Mouse (Mus musculus): ENCODE data around the gene Ak2. TPM values are rescaled to one million over a fixed set of nuclear protein-coding genes. Genes with fewer than 3 reads are reported as not detected.

Ak2 gene
- polyA plus RNA-seq, 1 experiment from 2014 or later = 86.5 TPM

DNA sequence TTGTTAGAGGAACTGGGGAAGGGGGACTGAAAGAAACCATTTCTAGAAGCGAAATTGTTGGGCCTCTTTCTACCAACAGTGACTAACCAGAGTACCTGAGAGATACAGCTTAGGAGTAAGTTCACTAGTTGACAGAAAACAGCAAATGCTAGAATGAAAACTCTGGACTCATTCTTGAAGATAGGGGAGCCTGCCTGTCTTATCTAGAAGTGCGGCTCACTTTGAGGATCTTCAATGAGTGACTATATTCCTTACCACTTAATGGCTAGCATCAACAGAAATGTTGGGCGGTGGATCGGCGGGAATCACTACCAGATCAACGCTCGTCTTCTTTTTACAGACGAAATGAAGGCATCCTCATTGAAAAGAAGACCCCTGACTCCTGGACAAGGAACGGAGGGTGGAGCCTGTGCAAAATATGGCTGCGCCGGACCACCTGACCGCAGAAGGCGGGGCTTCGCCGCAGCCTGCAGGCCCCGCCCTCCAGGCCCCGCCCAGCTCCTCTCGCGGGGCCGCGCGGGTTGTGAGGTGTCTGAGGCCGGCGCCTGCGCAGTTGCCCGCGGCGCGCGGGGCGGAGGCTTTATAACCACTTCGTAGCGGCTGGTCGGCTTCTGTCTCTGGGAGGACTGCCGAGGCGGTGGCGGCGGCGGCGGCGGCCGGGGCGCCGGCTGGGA lies 65.9 kb downstream of the Ak2 start:
- no peaks in the 10 kb centered on the region for H3K36me3 ChIP-seq (ENCODE audit: control insufficient read depth, insufficient read depth, low read length)
- peaks cover 21% of the 10 kb centered on the region for H3K4me1 ChIP-seq (ENCODE audit: control insufficient read depth, insufficient read depth, low read depth, low read length)
- H3K9me3 ChIP-seq (ENCODE audit: control insufficient read depth, low read length) = no peaks in the 10 kb centered on the region
- peak overlapping the region; percentile 96 for H3K9ac ChIP-seq (ENCODE audit: low read depth, low read length)
- peak; percentile 97 for ATAC-seq
- 4% methylated on average over 31 of the region's 44 CpGs for WGBS
- no peaks in the 10 kb centered on the region for H3K27me3 ChIP-seq (replicated peaks; ENCODE audit: control insufficient read depth, insufficient read depth, low read length)
- peak overlapping the region; percentile 84 for H3K4me2 ChIP-seq (ENCODE audit: low read length)
- H3K4me3 ChIP-seq (ENCODE audit: low read length) = peak overlapping the region; percentile 58
- H3K27ac ChIP-seq (ENCODE audit: low read depth, low read length) = peak overlapping the region; percentile 93

DNA sequence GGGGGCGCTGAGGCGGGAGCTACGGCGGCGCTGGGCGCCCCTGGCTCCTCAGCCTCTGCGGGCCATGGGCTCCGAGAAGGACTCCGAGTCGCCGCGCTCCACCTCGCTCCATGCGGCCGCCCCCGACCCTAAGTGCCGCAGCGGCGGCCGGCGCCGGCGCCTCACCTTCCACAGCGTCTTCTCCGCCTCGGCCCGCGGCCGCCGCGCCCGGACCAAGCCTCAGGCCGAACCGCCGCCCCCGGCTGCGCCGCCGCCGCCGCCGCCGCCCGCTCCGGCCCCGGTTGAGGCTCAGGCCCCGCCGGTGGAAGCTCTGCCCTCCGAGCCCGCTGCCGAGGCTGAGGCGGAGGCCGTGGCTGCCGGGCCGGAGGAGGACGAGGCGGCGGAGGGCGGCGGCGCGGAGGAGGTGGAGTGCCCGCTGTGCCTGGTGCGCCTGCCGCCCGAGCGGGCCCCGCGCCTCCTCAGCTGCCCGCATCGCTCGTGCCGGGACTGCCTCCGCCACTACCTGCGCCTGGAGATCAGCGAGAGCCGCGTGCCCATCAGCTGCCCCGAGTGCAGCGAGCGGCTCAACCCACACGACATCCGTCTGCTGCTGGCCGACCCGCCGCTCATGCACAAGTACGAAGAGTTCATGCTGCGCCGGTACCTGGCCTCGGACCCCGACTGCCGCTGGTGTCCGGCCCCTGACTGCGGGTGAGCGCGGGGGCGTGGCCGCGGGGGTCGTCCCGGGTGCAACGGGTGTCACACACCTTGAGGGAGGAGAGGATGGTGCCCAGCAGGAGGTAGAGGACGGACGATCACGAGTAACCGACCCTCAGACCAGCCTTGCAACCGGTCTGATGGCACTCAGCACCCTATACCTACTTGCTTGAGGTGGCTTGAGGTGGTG lies 66.7 kb downstream of the Ak2 start, which contains the start of gene Rnf19b:
Rnf19b (plus strand) TSS at position 65 of the 886 bp plus-strand sequence.
- Histone ChIP-seq H3K4me2 (ENCODE audit: low read length) (peak within 1 kb of the TSS; percentile 84), H3K4me3 (ENCODE audit: low read length) (peak within 1 kb of the TSS; percentile 58), H3K27ac (ENCODE audit: low read depth, low read length) (peak within 1 kb of the TSS; percentile 93), H3K9me3 (ENCODE audit: control insufficient read depth, low read length) (no peaks in the 10 kb centered on the region), H3K27me3 (replicated peaks; ENCODE audit: control insufficient read depth, insufficient read depth, low read length) (no peaks in the 10 kb centered on the region), H3K36me3 (ENCODE audit: control insufficient read depth, insufficient read depth, low read length) (no peaks in the 10 kb centered on the region), H3K4me1 (ENCODE audit: control insufficient read depth, insufficient read depth, low read depth, low read length) (peaks cover 21% of the 10 kb centered on the region), H3K9ac (ENCODE audit: low read depth, low read length) (peak within 1 kb of the TSS; percentile 96)
- peak; percentile 31 for ATAC-seq
- under 1% methylated on average over 79 of the region's 107 CpGs for WGBS

DNA sequence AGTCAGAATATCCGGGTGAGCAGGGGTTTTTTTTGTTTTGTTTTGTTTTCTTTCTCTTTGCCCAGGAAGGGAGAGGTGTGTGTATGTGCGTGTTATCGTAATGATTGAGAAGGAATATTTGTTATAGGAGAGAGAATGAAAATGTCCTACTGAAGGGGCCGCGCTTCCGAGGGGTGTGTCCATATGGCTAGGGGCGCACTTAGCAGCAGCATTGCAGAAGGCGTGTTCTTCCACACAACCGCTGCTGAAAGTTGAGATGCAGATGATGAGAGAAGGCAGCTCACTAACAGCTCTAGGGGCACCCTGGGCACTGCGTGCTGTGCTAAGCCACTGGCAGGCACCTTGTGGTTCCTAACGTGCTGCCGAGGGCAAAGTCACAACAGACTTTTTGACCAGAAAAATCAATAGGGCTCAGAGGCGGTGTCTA lies 67.4 kb downstream of the Ak2 start:
- Histone ChIP-seq H3K9ac (ENCODE audit: low read depth, low read length) (peak overlapping the region; percentile 96), H3K4me2 (ENCODE audit: low read length) (peak overlapping the region; percentile 84), H3K4me1 (ENCODE audit: control insufficient read depth, insufficient read depth, low read depth, low read length) (peaks cover 21% of the 10 kb centered on the region), H3K4me3 (ENCODE audit: low read length) (peak overlapping the region; percentile 58), H3K9me3 (ENCODE audit: control insufficient read depth, low read length) (no peaks in the 10 kb centered on the region), H3K27ac (ENCODE audit: low read depth, low read length) (no peak overlapping the region; the same call in none of the 2 replicates), H3K27me3 (replicated peaks; ENCODE audit: control insufficient read depth, insufficient read depth, low read length) (no peaks in the 10 kb centered on the region), H3K36me3 (ENCODE audit: control insufficient read depth, insufficient read depth, low read length) (no peaks in the 10 kb centered on the region)
- 2% methylated on average over 13 of the region's 13 CpGs for WGBS
- no peak for ATAC-seq

DNA sequence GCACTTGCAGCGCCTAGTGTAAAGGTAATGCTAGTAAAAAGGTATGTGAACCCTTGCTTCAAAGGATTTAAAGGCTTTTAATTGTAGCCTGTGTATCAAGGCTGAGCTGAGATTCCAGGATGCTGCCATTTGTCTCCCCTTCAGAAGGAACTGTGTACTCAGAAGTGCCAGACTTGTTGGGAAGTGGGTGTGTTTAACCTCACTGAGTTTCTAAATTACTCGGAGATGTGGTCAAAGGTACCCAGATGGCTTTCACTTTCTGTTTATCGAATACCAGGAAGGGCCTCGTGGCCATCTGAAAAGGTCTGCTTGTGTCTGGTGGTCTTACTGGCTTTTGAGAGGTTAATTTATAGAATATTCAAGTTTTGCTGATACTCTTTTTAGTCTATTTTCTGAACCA lies 68.2 kb downstream of the Ak2 start:
- WGBS = 63% methylated on average over 4 of the region's 4 CpGs
- H3K4me3 ChIP-seq (ENCODE audit: low read length) = peak overlapping the region; percentile 58

More for the DNA sequence above, 68.2 kb downstream of the Ak2 start:
- no peaks in the 10 kb centered on the region for H3K27me3 ChIP-seq (replicated peaks; ENCODE audit: control insufficient read depth, insufficient read depth, low read length)
- peaks cover 21% of the 10 kb centered on the region for H3K4me1 ChIP-seq (ENCODE audit: control insufficient read depth, insufficient read depth, low read depth, low read length)
- H3K27ac ChIP-seq (ENCODE audit: low read depth, low read length) = no peak overlapping the region
- no peaks in the 10 kb centered on the region for H3K36me3 ChIP-seq (ENCODE audit: control insufficient read depth, insufficient read depth, low read length)
- H3K9ac ChIP-seq (ENCODE audit: low read depth, low read length) = no peak overlapping the region; the same call in 1 of the 2 replicates
- ATAC-seq = no peak
- H3K4me2 ChIP-seq (ENCODE audit: low read length) = peak overlapping the region; percentile 84
- H3K9me3 ChIP-seq (ENCODE audit: control insufficient read depth, low read length) = no peaks in the 10 kb centered on the region

Other genes with a start within 250 kb of the Ak2 start
- 0.23 and 0.36 TPM in 2 replicates for gene A3galt2, start 236.6 kb upstream of the Ak2 start, polyA plus RNA-seq (2015; fragmentation: Nextera tagmentation; extraction: Ambion mirVana)
- gene Zfp362, start 185.9 kb upstream of the Ak2 start, polyA plus RNA-seq (2015; fragmentation: Nextera tagmentation; extraction: Ambion mirVana) = 29.8 and 33.2 TPM in 2 replicates
- gene Trim62, start 108.4 kb upstream of the Ak2 start, polyA plus RNA-seq (2015; fragmentation: Nextera tagmentation; extraction: Ambion mirVana) = 23.8 and 25.1 TPM in 2 replicates
- gene Azin2, start 29.5 kb upstream of the Ak2 start, polyA plus RNA-seq (2015; fragmentation: Nextera tagmentation; extraction: Ambion mirVana) = 23.0 and 23.3 TPM in 2 replicates
- 30.8 and 31.6 TPM in 2 replicates for gene Rnf19b, start 66.3 kb downstream of the Ak2 start, polyA plus RNA-seq (2015; fragmentation: Nextera tagmentation; extraction: Ambion mirVana)
- 0.16 and 0.20 TPM in 2 replicates for gene Tmem54, start 113.6 kb downstream of the Ak2 start, polyA plus RNA-seq (2015; fragmentation: Nextera tagmentation; extraction: Ambion mirVana)
- 168 and 199 TPM in 2 replicates for gene Hpca, start 130.1 kb downstream of the Ak2 start, polyA plus RNA-seq (2015; fragmentation: Nextera tagmentation; extraction: Ambion mirVana)
- gene Fndc5, start 145.0 kb downstream of the Ak2 start, polyA plus RNA-seq (2015; fragmentation: Nextera tagmentation; extraction: Ambion mirVana) = 10.7 and 11.6 TPM in 2 replicates
- gene S100pbp, start 197.8 kb downstream of the Ak2 start, polyA plus RNA-seq (2015; fragmentation: Nextera tagmentation; extraction: Ambion mirVana) = 19.1 and 21.6 TPM in 2 replicates
- 108 and 112 TPM in 2 replicates for gene Yars, start 197.8 kb downstream of the Ak2 start, polyA plus RNA-seq (2015; fragmentation: Nextera tagmentation; extraction: Ambion mirVana)